Mouse (Mus musculus): ENCODE results near the gene Tead1.

GRCm38 (mm10) chr7:112730209-112730608 lies 51.1 kb downstream of the Tead1 start:
- TF ChIP-seq CTCF (IDR thresholded peaks at IDR 0.05; ENCODE audit: low read depth, low read length) (no peak), GATA1 (IDR thresholded peaks at IDR 0.05; ENCODE audit: borderline replicate concordance, low read length) (no peak)
